Mouse (Mus musculus) adrenal gland (tissue): ENCODE data around the gene Ppt1.
"Not testable (repeated sequence)": the region's sequence is repeated elsewhere in the genome, so short reads cannot be mapped to it uniquely, and the experiment has no call there.

ENCODE experiments used
- intact Hi-C: fragments of 180-260 bp; cut with DNase I; formaldehyde crosslinking; loops from one replicate; pipeline ENCODE4 v1.15.1; 2025
- long read RNA-seq, 2 experiments: library from polyadenylated mRNA; unstranded; transcript quantifications; one replicate each; pipeline ENCODE4 v2.0.0; 2020; ENCODE audit warnings: borderline replicate concordance in 1 of 2; ENCODE audit not compliant: insufficient replicate concordance in 1 of 2

The Ppt1 gene
- long read RNA-seq, experiment 1, transcript Ppt1-201 (9 exons, 2,381 nt), result major isoform, 68 of 80 reads
- long read RNA-seq, experiment 1, partial matches to known transcripts, result 0 of 80 reads
- long read RNA-seq, experiment 1, other reads (novel, unspliced or antisense), result 11 of 80 reads
- long read RNA-seq, experiment 2, transcript Ppt1-201 (9 exons, 2,381 nt), result major isoform, 148 of 165 reads
- long read RNA-seq, experiment 2, partial matches to known transcripts, result 2 of 165 reads
- long read RNA-seq, experiment 2, other reads (novel, unspliced or antisense), result 13 of 165 reads

DNA sequence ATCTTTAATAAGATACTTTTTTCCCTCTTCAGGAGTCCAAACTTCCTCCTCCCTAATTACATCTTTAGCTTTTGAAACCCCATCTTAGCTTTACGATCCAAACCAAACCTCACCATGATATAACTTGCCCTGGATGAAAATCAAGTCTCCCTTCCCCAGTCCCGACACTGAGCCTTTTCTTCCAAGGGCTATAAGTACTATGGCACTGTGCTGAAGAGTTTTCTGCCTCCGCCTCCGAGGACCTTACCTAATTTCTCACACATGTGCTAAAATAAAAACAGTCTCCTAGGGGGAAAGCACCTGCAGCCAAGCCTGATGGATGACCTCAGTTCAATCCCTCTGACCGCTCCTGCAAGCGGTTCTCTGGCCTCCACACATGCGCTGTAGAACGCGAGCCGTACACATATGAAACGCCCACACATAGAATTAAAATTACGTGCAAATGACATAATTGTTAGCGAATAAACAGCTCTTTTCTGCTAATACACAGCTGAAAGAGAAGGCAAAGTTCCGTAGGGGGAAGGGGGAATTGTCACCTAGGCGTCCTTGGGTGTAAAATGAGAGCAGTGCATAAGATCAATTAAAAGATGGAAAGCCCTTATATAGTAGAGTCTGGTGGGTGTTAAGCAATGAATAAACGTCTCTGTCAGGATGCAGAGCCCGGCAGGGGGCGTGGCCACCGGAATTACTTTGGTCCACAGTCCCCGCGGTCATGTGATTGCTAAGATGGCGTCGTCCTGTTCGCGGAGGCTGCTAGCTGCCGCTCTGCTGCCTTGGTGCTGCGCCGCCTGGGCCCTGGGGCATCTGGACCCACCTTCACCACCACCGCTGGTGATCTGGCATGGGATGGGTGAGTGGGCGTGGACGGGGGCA is at the start of gene Ppt1:
Ppt1 (plus strand) TSS at position 713 of the 873 bp plus-strand sequence.
- intact Hi-C loops, result no loop called here

DNA sequence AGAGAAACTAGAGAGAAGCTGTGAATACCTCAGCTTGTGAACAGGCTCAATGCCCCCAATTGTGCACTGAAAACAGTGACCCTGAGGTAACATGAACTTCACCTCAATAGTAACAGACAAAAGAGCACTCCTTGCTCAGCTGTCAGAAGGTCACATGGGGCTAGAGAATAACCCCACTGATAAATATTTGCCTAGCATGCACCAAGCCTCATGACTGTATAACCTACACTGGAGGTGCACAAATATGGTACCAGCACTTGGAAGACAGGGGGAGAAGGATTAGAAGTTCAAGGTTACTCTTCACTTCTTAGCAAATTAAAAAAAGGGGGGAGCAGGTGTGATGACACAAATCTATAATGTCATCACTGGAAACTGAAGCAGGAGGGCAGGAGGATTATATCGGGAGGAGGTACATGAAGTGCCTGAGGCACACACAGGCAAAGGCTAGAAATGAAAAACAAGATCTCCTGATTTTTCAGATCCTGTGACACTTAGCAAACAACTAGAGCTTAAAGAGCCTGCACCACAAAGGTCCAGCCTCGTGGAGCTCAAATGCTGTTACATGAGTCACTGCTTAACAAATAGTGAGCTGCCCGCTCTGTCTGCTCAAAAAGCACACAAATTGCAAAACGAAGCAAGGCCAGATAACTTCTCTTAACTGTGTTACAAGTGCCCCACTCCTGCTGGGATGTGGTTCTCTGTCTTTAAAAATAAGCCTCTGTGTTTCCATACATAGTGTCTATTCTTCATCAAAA is 46.5 kb upstream of the Ppt1 start:
- intact Hi-C loops, result loop anchor here (2.0 kb wide), 1 partner anchor 1211 kb away; no protein-coding TSS in a partner anchor

DNA sequence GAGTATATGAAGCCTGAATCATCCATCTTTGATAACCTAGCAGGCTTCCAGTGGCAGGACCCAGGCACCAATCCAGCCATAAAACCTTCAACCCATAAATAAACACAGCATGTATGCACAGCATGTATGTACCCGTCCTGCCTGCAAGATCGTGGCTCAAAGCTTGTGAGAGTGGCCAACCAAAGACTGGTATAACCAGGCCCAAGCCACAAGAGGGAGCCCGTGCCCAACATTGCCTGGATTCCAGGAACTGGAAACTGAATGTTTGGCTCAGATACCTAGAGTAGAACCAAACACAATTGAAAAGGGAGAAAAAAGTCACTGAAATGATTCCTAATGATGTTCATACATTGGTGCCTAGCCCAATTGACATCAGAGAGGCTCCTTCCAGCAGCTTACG is 27.9 kb upstream of the Ppt1 start:
- intact Hi-C loops, result loop anchor here (5.0 kb wide), 1 partner anchor 49 kb away; no protein-coding TSS in a partner anchor

DNA sequence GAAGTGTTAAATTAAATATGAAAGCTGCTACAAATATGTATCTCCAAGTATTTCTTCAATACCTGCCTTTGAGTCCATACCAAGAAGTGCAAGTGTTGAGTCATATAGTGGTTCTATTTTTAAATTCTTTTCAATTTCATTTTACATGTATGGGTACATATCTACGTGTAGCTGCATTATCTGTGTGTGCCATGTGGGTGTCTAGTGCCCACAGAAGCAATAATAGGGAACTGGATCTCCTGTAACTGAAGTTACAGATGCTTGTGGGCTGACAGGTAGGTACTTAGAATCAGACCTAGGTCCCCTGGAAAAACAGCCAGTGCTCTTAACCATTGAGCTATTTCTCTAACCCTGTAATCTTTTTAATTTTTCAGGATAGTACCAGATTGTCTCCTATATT is 24.9 kb upstream of the Ppt1 start:
- intact Hi-C loops, result loop anchor here (10.0 kb wide), 1 partner anchor 174 kb away; no protein-coding TSS in a partner anchor

DNA sequence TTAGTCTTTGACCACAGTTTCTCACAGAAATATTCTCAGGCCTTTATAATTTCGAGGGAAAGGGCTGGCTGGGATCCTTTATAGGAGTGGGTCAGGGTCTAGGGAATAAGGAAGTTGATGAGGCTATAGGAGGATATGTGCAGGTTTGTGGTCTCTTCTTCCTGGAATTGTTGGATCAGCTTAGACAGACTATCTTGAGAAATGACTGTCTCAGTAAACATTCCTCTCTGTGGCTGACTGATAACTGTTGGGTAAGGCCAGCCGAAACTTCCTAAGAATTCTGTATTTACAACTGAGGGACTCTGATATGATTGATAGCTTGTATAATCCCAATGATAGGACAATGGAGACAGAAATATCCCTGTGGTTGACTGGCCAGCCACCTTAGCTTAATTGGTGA is 24.2 kb upstream of the Ppt1 start:
- intact Hi-C loops, result loop anchor here (10.0 kb wide), 1 partner anchor 173 kb away; no protein-coding TSS in a partner anchor

DNA sequence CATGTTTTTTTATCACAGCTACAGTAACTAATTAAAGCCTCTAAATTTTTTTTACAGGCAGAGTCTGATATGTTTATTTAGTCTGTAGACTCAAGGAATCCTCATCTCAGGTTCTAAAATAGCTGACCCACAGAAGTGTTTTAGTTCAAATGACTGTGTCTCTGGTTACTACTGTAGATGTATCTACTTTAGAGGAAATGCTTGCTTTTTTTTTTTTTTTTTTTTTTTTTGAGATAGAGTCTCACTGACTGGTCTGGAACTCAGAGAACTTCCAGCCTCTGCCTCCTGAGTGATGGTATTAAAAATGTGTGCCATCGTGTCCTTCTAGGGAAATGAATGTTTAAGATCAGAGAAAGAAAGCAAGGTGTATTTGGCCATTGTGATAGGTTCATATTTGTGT is 19.8 kb upstream of the Ppt1 start:
- intact Hi-C loops, result loop anchor here (10.0 kb wide), 1 partner anchor 169 kb away; no protein-coding TSS in a partner anchor

DNA sequence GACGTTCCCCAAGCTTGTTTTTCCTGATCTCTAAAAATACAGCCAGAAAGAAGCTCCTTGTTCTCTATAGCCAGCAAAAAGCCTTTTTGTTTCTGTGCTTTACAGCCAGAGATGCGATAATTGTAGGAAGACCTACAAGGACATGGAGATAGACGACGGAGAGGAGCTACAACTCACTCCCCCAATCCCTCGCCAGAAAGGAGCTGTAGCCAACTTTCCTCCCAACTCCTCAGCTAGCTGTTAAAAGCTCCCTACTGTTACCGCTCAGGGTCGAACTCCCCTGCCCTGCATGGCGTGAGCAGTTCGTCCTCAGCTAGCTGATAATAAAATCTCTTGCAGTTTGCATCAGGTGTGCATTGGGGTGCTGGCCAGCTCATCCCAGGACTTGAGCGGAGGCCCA is 15.1 kb upstream of the Ppt1 start:
- intact Hi-C loops, result not testable (repeated sequence)

DNA sequence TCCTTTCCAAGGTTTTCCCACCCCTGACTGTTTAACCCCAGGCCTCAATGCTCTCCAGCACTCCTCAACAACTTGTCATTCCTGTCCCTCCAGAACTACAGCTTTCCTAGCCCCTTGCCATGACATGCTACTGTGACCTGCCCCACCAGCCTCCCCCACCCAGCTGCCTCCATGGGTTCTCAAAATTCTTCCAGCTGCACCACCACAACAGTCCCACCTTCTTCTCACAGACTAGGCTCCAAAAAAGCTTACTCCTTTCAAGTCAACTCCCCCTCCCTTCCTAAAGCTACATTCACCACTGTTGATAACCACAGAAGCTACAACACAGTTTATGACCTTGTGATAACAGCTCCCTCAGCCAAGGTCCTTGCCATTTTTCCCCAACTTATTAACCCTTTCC is 8.4 kb upstream of the Ppt1 start:
- intact Hi-C loops, result no loop called here

DNA sequence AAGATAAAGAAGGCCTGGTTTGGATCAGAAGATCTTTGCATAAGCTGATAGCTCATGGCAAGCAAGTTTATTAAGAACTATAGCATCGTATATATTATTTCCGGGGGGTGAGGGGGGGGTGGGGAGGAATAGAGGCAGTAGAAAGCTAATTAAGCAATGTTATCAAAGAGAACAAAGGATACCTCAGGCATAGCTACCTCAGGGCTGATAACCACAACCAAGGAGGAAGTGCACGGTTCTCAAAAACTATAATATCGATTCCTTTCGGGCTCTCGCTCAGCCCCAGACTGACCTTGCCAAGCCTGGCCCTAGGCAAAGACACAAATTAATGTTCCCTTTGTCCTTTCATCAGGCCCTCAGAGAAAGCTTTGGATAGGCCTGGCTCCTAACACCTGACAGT is 6.7 kb upstream of the Ppt1 start:
- intact Hi-C loops, result no loop called here

DNA sequence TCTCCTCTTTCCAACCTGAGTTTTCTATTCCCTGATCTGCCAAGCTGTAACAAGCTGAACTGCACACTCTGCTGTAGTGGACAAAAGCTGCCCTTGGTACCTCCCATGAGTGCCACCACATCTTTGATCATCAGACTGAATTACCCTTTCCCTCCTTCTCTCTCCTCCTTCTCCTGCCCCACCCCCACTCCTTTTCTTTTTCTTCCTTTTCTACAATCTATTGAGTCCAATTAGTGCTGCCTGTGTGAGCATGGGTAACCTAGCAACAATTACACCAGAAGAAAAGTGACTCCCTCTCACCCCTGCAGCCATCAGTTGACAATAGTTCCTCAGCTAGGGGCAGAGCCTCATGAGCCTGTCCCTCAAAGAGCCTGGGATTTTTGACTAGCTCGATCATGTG is 4.2 kb upstream of the Ppt1 start:
- intact Hi-C loops, result no loop called here

DNA sequence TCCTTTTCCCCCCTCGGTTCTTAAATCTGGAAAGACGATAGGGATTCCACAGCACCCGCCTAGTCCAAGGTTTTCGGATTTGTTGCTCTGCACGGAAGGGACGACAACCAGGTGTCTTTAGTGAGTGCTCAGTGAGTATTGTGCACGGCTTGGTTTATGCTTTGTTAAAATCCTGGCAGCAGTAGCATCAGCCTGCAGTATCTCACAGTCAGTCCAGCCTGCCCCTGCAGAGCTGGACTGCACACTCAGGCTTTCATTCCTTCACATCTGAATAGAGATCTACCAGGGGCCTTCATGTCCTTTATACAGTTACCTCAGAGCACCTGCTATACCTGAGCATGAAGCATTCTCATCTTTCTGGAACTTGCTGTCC is 347 bp downstream of the Ppt1 start:
- intact Hi-C loops, result no loop called here

DNA sequence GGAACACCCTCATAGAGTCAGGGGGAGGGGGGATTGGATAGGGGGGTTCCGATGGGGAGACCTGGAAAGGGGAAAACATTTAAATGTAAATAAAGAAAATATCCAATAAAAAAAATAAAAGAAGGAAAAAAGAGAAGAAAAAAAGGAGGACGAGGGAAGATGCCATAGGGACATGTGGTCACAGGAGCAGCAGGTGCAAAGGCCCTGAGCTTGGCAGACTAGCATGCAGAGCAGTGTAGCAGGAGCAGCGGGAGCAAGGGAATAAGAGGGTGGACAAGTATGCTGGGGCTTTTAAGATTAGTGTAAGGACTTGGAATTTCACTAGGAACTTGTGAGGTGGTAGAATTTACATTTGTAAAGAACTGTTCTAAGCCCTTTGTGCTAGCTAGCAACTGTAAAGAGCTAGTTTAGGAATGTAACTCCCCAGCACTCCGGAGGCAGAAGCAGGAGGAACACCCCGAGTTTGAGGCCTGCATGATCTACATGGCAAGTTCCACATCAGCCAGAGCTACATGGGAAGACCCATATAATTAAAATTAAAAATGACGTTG is 1.2 kb downstream of the Ppt1 start:
- intact Hi-C loops, result no loop called here

DNA sequence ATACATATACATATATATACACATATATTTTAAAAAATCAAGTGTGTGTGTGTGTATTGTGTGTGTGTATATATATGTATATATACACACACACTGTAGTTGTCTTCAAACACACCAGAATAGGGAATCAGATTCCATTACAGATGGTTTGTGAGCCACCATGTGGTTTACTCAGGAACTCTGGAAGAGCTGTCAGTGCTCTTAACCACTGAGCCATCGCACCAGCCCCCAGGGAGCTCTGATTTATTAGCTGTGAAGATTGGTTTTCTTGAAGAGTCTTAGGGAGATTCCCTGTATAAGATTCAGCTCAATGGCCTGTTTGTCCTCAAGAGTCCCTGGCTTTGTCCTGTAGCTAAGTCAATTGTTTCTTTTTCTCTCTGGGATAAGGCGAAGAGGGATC is 2.0 kb downstream of the Ppt1 start:
- intact Hi-C loops, result no loop called here

DNA sequence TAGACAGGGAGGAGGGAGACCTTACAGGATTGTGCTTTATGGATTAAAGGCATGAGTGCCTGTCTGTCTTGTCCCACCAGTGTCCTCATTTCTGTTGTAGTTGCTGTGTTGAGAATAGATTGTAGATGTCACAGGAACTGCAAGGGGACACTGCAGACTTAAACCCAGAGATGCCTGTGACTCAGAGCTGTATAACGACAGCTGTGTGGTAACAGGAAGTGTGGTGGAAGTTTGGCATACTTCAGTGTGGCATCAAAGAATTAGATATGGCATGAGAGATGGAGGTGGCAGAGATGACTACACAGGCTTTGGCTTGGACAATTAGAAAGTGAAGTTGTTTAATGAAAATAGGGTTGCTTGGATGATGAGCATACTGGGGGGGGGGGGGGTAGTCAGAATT is 2.4 kb downstream of the Ppt1 start:
- intact Hi-C loops, result no loop called here

DNA sequence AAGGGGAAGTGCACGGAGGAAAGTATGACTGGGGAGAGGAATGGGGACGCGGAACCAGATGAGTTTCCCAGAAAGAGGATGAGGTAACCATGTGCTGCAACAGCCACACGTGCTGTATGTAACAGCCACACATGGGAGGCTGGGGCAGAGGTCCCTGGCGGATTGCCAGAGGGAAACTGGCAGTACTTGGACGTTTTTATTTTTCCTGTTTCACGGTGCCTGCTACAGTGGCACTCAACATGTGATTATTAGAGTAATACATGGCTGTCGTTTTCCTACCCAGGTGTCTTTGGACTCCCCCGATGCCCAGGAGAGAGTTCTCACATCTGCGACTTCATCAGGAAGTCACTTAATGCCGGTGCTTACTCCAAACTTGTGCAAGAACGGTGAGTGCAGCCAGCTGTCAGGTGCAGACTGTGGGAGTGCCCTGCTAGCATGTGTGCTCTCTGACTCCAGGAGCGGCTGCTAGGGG is 12.1 kb downstream of the Ppt1 start:
- intact Hi-C loops, result no loop called here

DNA sequence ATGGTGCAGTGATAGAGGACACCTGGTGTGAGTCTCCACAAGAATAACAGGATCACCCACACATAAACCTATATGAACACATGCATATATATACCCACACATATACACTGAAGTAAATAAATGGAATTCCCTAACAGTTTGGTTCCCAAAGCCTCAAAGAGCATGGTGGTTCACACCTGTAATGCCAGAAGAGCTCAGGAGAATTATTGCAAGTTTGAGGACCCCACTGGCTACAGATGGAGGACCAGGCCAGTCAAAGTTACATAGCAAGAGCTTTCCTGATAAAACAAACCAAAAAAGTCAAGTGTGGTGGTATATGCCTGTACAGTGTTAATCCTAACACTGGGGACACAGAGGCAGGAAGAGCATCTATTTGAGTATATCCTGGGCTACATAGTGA is 15.5 kb downstream of the Ppt1 start:
- intact Hi-C loops, result no loop called here

DNA sequence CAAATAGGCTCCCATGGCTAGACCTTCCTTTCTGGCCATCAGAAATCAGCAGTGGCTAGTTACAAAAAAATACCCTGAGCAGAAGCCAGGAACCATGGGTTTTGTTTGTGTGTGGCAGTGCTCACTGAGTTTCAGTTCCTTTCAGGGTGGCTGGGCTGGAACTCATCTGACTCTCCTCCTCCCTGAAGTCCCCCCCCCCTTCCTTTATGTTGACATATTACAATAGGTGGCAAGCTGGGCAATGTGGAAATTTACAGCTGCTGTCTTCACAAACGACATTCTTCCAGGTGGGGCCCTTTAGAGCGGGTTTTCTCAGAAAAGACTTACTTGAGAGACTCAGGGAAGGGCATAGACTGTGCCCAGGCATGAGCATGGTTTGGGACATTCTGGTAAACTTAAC is 17.6 kb downstream of the Ppt1 start:
- intact Hi-C loops, result no loop called here

DNA sequence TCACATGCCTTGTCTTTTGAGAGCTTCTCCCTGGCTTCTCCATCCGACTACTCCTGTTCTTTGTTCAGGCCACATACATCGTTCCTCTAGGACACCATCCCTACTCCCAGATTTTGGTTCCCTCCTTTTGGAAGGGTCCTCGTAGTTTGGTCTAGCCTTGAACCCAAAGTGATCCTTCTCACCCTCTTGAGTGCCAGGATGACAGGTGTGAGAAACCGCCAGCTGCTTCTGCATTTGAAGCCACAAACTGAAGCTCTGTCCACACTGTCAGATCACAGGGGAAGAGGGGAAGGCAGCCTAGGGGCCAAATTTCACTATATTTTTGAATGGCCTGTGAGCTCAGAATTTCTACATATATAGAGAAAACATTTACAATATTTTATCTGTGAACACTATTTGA is 18.7 kb downstream of the Ppt1 start:
- intact Hi-C loops, result loop anchor here (5.0 kb wide), 1 partner anchor 47 kb away; no protein-coding TSS in a partner anchor

DNA sequence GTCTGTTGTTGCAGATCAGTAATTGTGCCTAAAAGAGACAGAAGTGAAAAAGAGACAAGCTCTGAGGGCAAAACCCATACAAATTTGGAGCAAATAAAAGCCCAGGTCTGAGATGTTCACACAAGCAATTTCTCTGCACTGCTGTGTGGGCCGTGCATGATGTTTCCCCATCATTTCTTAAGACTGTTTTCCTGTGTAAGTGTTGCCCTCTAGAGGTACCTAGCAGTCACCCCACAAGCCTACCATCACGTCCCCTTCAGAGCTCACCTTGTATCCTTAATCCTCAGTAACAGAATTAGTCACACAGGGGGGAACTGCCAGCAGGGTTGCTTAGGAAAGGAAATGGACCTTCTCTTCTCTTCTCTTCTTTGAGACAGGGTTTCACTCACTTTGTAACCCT is 21.9 kb downstream of the Ppt1 start:
- intact Hi-C loops, result loop anchor here (5.0 kb wide), 1 partner anchor 51 kb away; no protein-coding TSS in a partner anchor

DNA sequence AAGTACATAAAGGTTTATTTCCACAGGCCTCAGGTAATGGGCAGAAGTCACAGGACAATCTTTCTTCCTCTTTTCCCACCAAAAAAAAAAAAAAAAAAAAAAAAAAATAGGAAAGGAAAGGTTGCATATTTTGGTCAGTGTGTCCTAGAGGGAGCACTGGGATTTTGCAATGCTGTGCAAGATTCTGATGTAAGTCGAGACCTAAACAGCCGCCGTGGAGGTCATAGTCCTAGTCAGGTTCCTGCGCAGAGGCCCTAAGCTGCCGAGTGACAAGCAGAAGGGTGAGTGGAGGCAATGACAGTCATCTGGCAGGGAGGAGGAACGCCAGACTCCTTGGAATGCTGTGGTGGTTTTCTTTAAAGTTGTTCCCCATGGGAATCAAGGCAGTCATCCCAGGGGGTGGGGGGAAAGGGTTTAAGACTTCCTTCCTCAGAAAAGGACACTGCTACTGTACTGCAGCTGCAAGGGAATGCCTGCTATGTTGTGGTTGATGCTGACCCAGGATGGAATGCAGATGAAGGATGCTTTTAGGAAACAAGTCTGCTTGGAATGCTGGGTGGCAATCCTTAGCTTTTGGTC is 23.1 kb downstream of the Ppt1 start:
- intact Hi-C loops, result loop anchor here (5.0 kb wide), 1 partner anchor 52 kb away; no protein-coding TSS in a partner anchor

DNA sequence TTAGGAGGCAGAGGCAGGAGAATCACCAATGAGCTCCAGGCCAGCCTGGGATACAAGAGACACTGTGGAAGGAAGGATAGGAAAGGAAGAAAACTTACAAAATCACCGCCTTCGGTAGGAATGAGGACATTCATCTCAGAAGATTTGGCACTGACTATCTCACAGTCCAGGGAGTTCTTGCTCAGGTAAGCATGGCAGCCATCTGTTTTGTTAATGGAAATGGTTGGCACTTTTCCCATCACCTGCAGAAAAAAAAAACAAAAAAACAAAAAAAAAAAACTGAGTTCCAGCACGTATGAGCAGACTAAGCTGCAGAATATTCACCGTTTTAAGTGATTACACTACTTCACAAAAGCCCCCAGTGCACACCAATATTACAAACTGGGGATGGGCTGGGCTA is 25.8 kb downstream of the Ppt1 start:
- intact Hi-C loops, result no loop called here
